Mouse (Mus musculus) ES-E14 (cell line): ENCODE measurements around the gene Mndal.
"Not testable (repeated sequence)": the region's sequence is repeated elsewhere in the genome, so short reads cannot be mapped to it uniquely, and the experiment has no call there.

ENCODE experiments used
- CHD2 ChIP-seq: IDR thresholded peaks from 2 replicates; pipeline ENCODE4 v1.6.1; 2014; ENCODE audit warnings: mild to moderate bottlenecking, low read depth, low read length, inconsistent platforms
- HCFC1 ChIP-seq: IDR thresholded peaks from 2 replicates; pipeline ENCODE4 v1.6.1; 2012; ENCODE audit warnings: low read length, inconsistent platforms, borderline replicate concordance; ENCODE audit not compliant: insufficient read depth
- ZNF384 ChIP-seq: IDR thresholded peaks from 2 replicates; pipeline ENCODE4 v1.6.1; 2012; ENCODE audit warnings: low read depth, low read length, inconsistent platforms

DNA sequence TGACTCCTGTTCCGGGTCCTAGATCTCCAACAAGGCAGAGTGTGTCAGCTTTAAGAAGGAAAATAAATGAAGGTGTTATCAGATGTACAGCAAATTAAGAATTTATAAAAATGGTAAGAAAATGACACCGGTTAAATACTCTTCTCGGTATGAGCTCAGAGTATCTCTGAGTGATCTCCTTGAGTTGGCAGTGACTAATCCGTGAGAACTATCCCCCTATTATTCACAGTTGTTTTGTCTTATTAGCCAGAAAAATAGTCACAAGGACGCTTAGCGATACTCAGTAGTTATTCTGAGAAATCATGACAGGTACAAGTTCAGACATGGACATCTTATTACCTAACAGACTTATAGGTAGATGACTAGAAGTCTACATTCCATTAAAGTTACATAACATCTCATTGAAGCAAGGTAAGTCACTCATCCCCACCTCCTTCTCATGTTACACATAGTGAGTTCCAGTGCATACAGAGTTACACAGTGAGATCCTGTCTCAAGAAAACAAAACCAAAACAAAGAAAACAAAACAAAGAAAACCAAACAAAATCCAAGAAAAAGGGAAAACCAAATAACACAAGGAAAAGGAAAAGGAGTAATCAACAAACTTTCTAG, 40.5 kb upstream of the Mndal start, which contains the start of gene Ifi202b:
- TF ChIP-seq CHD2, HCFC1, ZNF384: not testable (repeated sequence)
